Mouse (Mus musculus): ENCODE measurements at regions not wholly inside any gene's neighbourhood (a gene's known extent, or its start where the extent isn't known, plus 50 kb on each side); places are given as distances from the start of the nearest gene placed in this dataset.

DNA sequence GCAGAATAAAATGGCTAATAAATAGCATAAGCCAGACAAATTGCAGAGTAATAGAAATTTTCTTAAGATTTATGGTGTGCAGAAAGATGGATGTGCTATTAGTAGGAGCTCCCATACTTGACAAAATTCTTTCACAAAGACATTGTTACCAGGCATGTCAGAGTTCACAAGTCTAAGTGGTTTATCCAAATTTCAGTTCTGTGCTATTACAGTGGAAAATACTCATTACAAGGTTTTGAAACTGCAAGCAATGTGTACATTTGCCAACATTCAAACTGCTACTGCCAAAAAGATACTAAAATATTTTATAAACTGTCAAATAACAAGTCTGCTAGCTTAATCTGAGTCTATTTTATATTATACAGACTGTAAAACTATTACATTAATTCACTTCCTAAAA lies 1550.2 kb upstream of the Acvr2a start:
- Histone ChIP-seq H3K36me3 (ENCODE audit: control insufficient read depth, insufficient read depth, low read length) (no peaks in the 10 kb centered on the region), H3K4me2 (replicated peaks; ENCODE audit: low read depth, low read length) (no peak overlapping the region), H3K9me3 (ENCODE audit: control insufficient read depth, low read depth, low read length) (no peaks in the 10 kb centered on the region), H3K4me1 (ENCODE audit: control insufficient read depth, insufficient read depth, low read length) (no peaks in the 10 kb centered on the region), H3K27ac (ENCODE audit: low read length) (no peak overlapping the region), H3K9ac (replicated peaks; ENCODE audit: low read depth, low read length) (no peak overlapping the region), H3K4me3 (ENCODE audit: low read depth, low read length) (no peak overlapping the region), H3K27me3 (ENCODE audit: control insufficient read depth, insufficient read depth, low read length) (no peaks in the 10 kb centered on the region)
- ATAC-seq (ENCODE audit: insufficient number of reproducible peaks, insufficient read depth, low FRiP score, low read depth) = peak; percentile 46; the same call in 1 of the 2 replicates

GRCm38 (mm10) chr2:47265901-47266300 lies 1548.0 kb upstream of the Acvr2a start:
- Histone ChIP-seq H3K9ac (replicated peaks; ENCODE audit: low read depth, low read length) (no peak overlapping the region), H3K36me3 (ENCODE audit: control insufficient read depth, insufficient read depth, low read length) (no peaks in the 10 kb centered on the region), H3K27me3 (ENCODE audit: control insufficient read depth, insufficient read depth, low read length) (no peaks in the 10 kb centered on the region), H3K9me3 (ENCODE audit: control insufficient read depth, low read depth, low read length) (no peaks in the 10 kb centered on the region), H3K27ac (ENCODE audit: low read length) (no peak overlapping the region), H3K4me1 (ENCODE audit: control insufficient read depth, insufficient read depth, low read length) (no peaks in the 10 kb centered on the region), H3K4me2 (replicated peaks; ENCODE audit: low read depth, low read length) (no peak overlapping the region), H3K4me3 (ENCODE audit: low read depth, low read length) (no peak overlapping the region)
- WGBS = 86% methylated on average over 2 of the region's 2 CpGs
- no peak for ATAC-seq (ENCODE audit: insufficient number of reproducible peaks, insufficient read depth, low FRiP score, low read depth)

- WGBS = 22% methylated on average over 3 of the region's 3 CpGs
- Histone ChIP-seq H3K27me3 (ENCODE audit: control insufficient read depth, insufficient read depth, low read length) (no peaks in the 10 kb centered on the region), H3K27ac (ENCODE audit: low read length) (no peak overlapping the region), H3K9me3 (ENCODE audit: control insufficient read depth, low read depth, low read length) (no peaks in the 10 kb centered on the region), H3K36me3 (ENCODE audit: control insufficient read depth, insufficient read depth, low read length) (no peaks in the 10 kb centered on the region), H3K4me1 (ENCODE audit: control insufficient read depth, insufficient read depth, low read length) (no peaks in the 10 kb centered on the region), H3K4me3 (ENCODE audit: low read depth, low read length) (no peak overlapping the region), H3K9ac (replicated peaks; ENCODE audit: low read depth, low read length) (no peak overlapping the region), H3K4me2 (replicated peaks; ENCODE audit: low read depth, low read length) (no peak overlapping the region)
- ATAC-seq (ENCODE audit: insufficient number of reproducible peaks, insufficient read depth, low FRiP score, low read depth) = no peak
Observed at GRCm38 (mm10) chr2:47295546-47295945, 1518.4 kb upstream of the Acvr2a start.

- Histone ChIP-seq H3K27me3 (ENCODE audit: control insufficient read depth, insufficient read depth, low read length) (no peaks in the 10 kb centered on the region), H3K4me1 (ENCODE audit: control insufficient read depth, insufficient read depth, low read length) (no peaks in the 10 kb centered on the region), H3K9ac (replicated peaks; ENCODE audit: low read depth, low read length) (no peak overlapping the region), H3K36me3 (ENCODE audit: control insufficient read depth, insufficient read depth, low read length) (no peaks in the 10 kb centered on the region), H3K9me3 (ENCODE audit: control insufficient read depth, low read depth, low read length) (no peaks in the 10 kb centered on the region), H3K4me3 (ENCODE audit: low read depth, low read length) (no peak overlapping the region), H3K27ac (ENCODE audit: low read length) (no peak overlapping the region), H3K4me2 (replicated peaks; ENCODE audit: low read depth, low read length) (no peak overlapping the region)
- no peak for ATAC-seq (ENCODE audit: insufficient number of reproducible peaks, insufficient read depth, low FRiP score, low read depth)
- 65% methylated on average over 6 of the region's 6 CpGs for WGBS
Observed at GRCm38 (mm10) chr2:47302056-47302455, 1511.9 kb upstream of the Acvr2a start.

GRCm38 (mm10) chr2:47330574-47330973 lies 1483.3 kb upstream of the Acvr2a start:
- 77% methylated on average over 1 of the region's 1 CpGs for WGBS
- no peak for ATAC-seq (ENCODE audit: insufficient number of reproducible peaks, insufficient read depth, low FRiP score, low read depth)
- no peaks in the 10 kb centered on the region for H3K36me3 ChIP-seq (ENCODE audit: control insufficient read depth, insufficient read depth, low read length)
- no peak overlapping the region for H3K9ac ChIP-seq (replicated peaks; ENCODE audit: low read depth, low read length)
- no peaks in the 10 kb centered on the region for H3K27me3 ChIP-seq (ENCODE audit: control insufficient read depth, insufficient read depth, low read length)
- no peaks in the 10 kb centered on the region for H3K9me3 ChIP-seq (ENCODE audit: control insufficient read depth, low read depth, low read length)
- no peaks in the 10 kb centered on the region for H3K4me1 ChIP-seq (ENCODE audit: control insufficient read depth, insufficient read depth, low read length)
- H3K4me3 ChIP-seq (ENCODE audit: low read depth, low read length) = no peak overlapping the region
- H3K27ac ChIP-seq (ENCODE audit: low read length) = no peak overlapping the region
- no peak overlapping the region for H3K4me2 ChIP-seq (replicated peaks; ENCODE audit: low read depth, low read length)

DNA sequence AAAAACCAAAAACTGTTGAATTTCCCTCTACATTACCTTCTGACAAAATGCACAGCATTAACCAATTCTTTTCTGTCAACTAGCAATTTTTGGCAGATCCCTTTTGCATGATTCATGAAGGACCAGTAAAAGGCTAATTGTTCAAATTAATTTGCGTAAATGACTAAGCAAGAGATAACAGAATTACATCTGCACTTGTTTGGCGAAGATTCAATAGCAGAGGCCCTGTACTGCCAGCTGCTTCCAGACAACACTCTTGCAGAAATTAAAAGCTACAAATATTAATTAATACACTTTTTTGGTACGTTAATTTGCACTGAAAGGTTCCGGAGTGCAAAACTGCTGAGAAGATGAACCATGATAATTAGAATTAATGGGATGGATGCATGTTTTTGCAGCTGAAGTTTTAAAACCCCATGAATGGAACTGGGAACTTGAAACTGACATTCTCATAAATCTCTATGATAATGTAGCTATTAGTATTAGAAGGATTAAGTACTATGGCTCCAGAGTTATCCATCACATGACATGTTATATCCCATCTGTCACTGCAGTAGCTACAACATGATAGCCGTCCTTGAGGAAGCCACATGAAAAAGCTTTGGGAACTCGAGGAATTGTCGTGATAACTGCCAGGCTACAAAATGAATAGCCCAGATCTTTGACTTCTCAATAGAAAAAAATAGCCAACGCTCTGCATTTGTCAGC lies 1479.3 kb upstream of the Acvr2a start:
- Histone ChIP-seq H3K4me3 (ENCODE audit: low read depth, low read length) (no peak overlapping the region), H3K4me1 (ENCODE audit: control insufficient read depth, insufficient read depth, low read length) (no peaks in the 10 kb centered on the region), H3K27ac (ENCODE audit: low read length) (no peak overlapping the region), H3K4me2 (replicated peaks; ENCODE audit: low read depth, low read length) (no peak overlapping the region), H3K9me3 (ENCODE audit: control insufficient read depth, low read depth, low read length) (no peaks in the 10 kb centered on the region), H3K36me3 (ENCODE audit: control insufficient read depth, insufficient read depth, low read length) (no peaks in the 10 kb centered on the region), H3K27me3 (ENCODE audit: control insufficient read depth, insufficient read depth, low read length) (no peaks in the 10 kb centered on the region), H3K9ac (replicated peaks; ENCODE audit: low read depth, low read length) (no peak overlapping the region)
- 22% methylated on average over 8 of the region's 8 CpGs for WGBS
- no peak for ATAC-seq (ENCODE audit: insufficient number of reproducible peaks, insufficient read depth, low FRiP score, low read depth)

DNA sequence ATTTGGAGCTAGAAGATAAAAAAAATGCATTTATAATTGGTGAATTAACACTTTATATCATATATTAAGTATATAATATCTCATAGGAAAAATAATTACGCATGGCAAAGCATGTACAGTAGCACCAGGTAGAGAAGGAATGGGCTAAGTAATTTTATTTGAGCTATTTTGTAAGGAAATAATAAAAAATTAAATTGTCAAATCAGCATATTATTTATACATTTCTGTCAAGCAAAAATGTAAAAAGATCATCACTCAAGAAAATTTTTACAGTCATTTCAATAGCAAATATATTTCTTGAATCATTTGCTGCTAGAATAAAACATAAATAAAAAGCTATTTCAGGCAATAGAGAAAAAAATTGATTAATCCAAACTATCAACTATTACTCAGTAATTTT lies 1450.4 kb upstream of the Acvr2a start:
- ATAC-seq (ENCODE audit: insufficient number of reproducible peaks, insufficient read depth, low FRiP score, low read depth) = no peak
- Histone ChIP-seq H3K9ac (replicated peaks; ENCODE audit: low read depth, low read length) (no peak overlapping the region), H3K27me3 (ENCODE audit: control insufficient read depth, insufficient read depth, low read length) (no peaks in the 10 kb centered on the region), H3K4me2 (replicated peaks; ENCODE audit: low read depth, low read length) (no peak overlapping the region), H3K36me3 (ENCODE audit: control insufficient read depth, insufficient read depth, low read length) (no peaks in the 10 kb centered on the region), H3K9me3 (ENCODE audit: control insufficient read depth, low read depth, low read length) (no peaks in the 10 kb centered on the region), H3K4me1 (ENCODE audit: control insufficient read depth, insufficient read depth, low read length) (no peaks in the 10 kb centered on the region), H3K4me3 (ENCODE audit: low read depth, low read length) (no peak overlapping the region), H3K27ac (ENCODE audit: low read length) (no peak overlapping the region)
- WGBS = 92% methylated on average over 1 of the region's 1 CpGs

DNA sequence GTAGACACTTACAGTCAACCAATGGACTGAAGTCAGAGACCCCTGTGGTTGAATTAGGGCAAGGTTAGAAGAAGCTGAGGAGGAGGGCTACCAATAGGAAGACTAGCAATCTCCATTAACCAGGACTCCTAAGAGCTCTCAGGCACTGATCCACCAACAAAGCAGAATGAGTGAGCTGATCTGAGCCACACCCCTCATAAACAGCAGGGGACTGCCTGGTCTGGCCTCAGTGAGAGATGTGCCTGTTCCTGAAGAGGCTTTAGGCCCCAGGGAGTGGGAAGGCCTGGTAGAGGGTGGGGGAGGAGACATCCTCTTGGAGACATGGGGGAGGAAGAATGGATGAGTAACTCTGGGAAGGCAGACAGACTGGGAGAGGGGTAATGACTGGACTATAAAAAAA lies 1445.6 kb upstream of the Acvr2a start:
- no peak overlapping the region for H3K4me2 ChIP-seq (replicated peaks; ENCODE audit: low read depth, low read length)

More for the DNA sequence above, 1445.6 kb upstream of the Acvr2a start:
- Histone ChIP-seq H3K4me3 (ENCODE audit: low read depth, low read length) (no peak overlapping the region), H3K9me3 (ENCODE audit: control insufficient read depth, low read depth, low read length) (no peaks in the 10 kb centered on the region), H3K4me1 (ENCODE audit: control insufficient read depth, insufficient read depth, low read length) (no peaks in the 10 kb centered on the region), H3K36me3 (ENCODE audit: control insufficient read depth, insufficient read depth, low read length) (no peaks in the 10 kb centered on the region), H3K27me3 (ENCODE audit: control insufficient read depth, insufficient read depth, low read length) (no peaks in the 10 kb centered on the region), H3K9ac (replicated peaks; ENCODE audit: low read depth, low read length) (no peak overlapping the region), H3K27ac (ENCODE audit: low read length) (no peak overlapping the region)
- no peak for ATAC-seq (ENCODE audit: insufficient number of reproducible peaks, insufficient read depth, low FRiP score, low read depth)
